Mouse (Mus musculus) neural tube, embryonic 12.5 days (tissue): ENCODE data around the gene Cntn4. TPM values are rescaled to one million over a fixed set of nuclear protein-coding genes. Genes with fewer than 3 reads are reported as not detected.

Experiments used
- ATAC-seq: fragments of 200-750 bp; cut with Nextera tagmentation; 2 replicates; pipeline ENCODE4 v1.8.0; 2017; ENCODE audit warnings: low read depth, mild to moderate bottlenecking, moderate TSS enrichment, moderate library complexity; ENCODE audit not compliant: low FRiP score
- H3K27ac ChIP-seq: fragments of 300-500 bp; sonication (generic); 2 replicates; pipeline ENCODE4 v1.5.1; 2016
- H3K27me3 ChIP-seq: fragments of 300-500 bp; sonication (generic); replicated peaks from 2 replicates; pipeline ENCODE4 v1.6.1; 2016; ENCODE audit warnings: mild to moderate bottlenecking
- H3K36me3 ChIP-seq: fragments of 300-500 bp; sonication (generic); 2 replicates; pipeline ENCODE4 v1.6.1; 2016; ENCODE audit warnings: mild to moderate bottlenecking
- H3K4me1 ChIP-seq: fragments of 300-500 bp; sonication (generic); 2 replicates; pipeline ENCODE4 v1.6.1; 2016
- H3K4me2 ChIP-seq: fragments of 300-500 bp; sonication (generic); replicated peaks from 2 replicates; pipeline ENCODE4 v1.6.1; 2016; ENCODE audit warnings: mild to moderate bottlenecking
- H3K4me3 ChIP-seq: fragments of 300-500 bp; sonication (generic); 2 replicates; pipeline ENCODE4 v1.5.1; 2016
- H3K9ac ChIP-seq: fragments of 300-500 bp; sonication (generic); 2 replicates; pipeline ENCODE4 v1.6.1; 2016; ENCODE audit warnings: mild to moderate bottlenecking
- H3K9me3 ChIP-seq: fragments of 300-500 bp; sonication (generic); 2 replicates; pipeline ENCODE4 v1.6.1; 2016; ENCODE audit warnings: mild to moderate bottlenecking
- WGBS: fragments of 180-500 bp; shearing (Covaris S2); methylation state at CpG from one replicate; pipeline ENCODE4 v1.1.7; 2016; 5-methylcytosine and 5-hydroxymethylcytosine counted together
- polyA plus RNA-seq: library from polyadenylated mRNA; unstranded; fragments of >200 nt; fragmentation: Nextera tagmentation; extraction: Ambion mirVana; gene quantifications from 2 replicates; pipeline ENCODE4 v1.2.1, GENCODE M21; 2016

Cntn4 gene
- polyA plus RNA-seq, 1 experiment from 2014 or later = 9.7 TPM

DNA sequence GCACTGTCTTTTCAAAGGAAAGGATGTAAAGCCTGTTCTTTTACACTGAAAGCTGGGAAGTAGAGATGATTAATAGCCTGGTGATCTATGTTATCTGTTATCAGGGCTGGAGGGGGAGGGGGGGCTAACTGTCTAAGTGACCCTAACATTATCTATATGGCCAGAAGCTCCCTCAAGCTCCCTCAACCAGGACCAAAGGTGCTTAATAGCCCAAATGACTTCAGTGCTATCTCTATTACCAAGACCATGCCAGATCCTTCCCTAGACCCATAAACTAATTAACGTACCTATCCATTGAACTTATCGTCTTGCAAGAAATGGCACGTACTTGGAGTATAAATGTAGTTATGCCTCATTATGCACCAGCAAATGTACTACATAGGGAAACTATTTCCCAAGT is 588.0 kb downstream of the Cntn4 start:
- H3K4me2 ChIP-seq = no peak overlapping the region

DNA sequence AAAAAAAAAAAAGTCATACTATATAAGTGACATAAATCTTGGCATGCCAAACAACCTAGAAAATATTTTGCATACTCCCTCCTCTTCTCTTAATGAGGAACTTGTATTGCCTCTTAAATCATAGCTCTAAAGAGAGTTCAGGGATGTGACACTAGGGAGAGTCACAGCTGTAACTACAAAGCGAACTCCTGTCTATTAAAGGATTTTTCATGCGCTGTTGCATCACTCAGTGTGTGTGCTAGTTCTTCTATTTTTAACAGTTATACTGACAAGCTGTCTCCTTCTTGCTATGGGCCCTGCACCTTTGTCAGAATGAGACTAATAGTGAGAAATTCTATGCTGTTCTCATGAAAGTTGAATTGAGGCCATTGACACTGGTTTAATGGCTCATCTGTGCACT is 588.8 kb downstream of the Cntn4 start:
- H3K27me3 ChIP-seq = no peaks in the 10 kb centered on the region
- H3K36me3 ChIP-seq = no peaks in the 10 kb centered on the region
- WGBS = 74% methylated on average over 2 of the region's 2 CpGs
- H3K9me3 ChIP-seq = no peaks in the 10 kb centered on the region
- H3K9ac ChIP-seq = no peak overlapping the region
- no peak overlapping the region for H3K4me2 ChIP-seq
- ATAC-seq = peak; percentile 58; the same call in 1 of the 2 replicates
- no peak overlapping the region for H3K4me3 ChIP-seq
- no peak overlapping the region for H3K27ac ChIP-seq
- no peaks in the 10 kb centered on the region for H3K4me1 ChIP-seq

More for the DNA sequence above, 588.0 kb downstream of the Cntn4 start:
- Histone ChIP-seq H3K9me3 (no peaks in the 10 kb centered on the region), H3K27me3 (no peaks in the 10 kb centered on the region), H3K36me3 (no peaks in the 10 kb centered on the region), H3K4me1 (no peaks in the 10 kb centered on the region), H3K9ac (no peak overlapping the region), H3K27ac (no peak overlapping the region), H3K4me3 (no peak overlapping the region)
- WGBS = 71% methylated on average over 3 of the region's 3 CpGs
- no peak for ATAC-seq

DNA sequence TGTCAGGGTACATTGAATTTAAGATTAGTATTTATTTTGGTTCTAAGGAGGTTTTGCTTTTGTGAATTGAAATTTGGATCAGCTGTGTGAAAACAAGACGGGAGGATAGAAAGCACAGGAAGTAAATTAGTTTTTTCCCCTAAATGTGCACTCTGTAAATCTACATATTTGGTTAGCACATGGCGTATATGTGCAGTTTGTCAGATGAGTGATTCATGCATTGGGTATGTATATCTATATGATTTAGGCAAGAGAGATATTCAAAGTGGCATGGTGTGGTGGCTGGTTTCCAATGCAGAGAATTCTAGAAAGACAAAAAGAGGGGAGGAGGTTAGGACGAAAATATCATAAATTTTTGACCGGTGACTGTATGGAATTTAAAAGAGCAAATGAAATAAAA is 591.3 kb downstream of the Cntn4 start:
- Histone ChIP-seq H3K9ac (no peak overlapping the region), H3K27ac (no peak overlapping the region), H3K4me3 (no peak overlapping the region), H3K27me3 (no peaks in the 10 kb centered on the region), H3K4me1 (no peaks in the 10 kb centered on the region), H3K9me3 (no peaks in the 10 kb centered on the region), H3K4me2 (no peak overlapping the region), H3K36me3 (no peaks in the 10 kb centered on the region)
- WGBS = 90% methylated on average over 4 of the region's 4 CpGs
- no peak for ATAC-seq

DNA sequence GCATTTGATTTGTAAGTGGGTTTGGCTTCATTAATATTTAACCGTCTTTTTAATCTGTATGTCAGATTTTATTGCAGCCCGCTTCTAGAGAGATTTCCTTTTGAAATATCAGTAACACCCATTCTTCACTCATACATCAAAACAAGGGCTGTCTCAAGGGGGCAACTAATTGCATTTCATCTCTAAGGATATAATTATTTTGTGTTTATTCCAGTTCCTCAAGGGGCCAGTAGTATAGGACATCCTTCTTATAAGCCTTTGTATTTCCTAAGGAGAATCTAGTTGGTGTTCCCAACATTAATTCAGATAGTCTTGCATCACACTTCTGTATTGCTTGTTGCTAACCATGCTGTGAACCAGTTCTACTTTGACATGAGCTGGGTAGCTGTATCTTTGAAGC is 599.7 kb downstream of the Cntn4 start:
- Histone ChIP-seq H3K36me3 (no peaks in the 10 kb centered on the region), H3K9ac (no peak overlapping the region), H3K4me3 (no peak overlapping the region), H3K4me2 (no peak overlapping the region), H3K9me3 (no peaks in the 10 kb centered on the region), H3K27me3 (no peaks in the 10 kb centered on the region), H3K27ac (no peak overlapping the region), H3K4me1 (no peaks in the 10 kb centered on the region)
- no peak for ATAC-seq
- 80% methylated on average over 2 of the region's 2 CpGs for WGBS

DNA sequence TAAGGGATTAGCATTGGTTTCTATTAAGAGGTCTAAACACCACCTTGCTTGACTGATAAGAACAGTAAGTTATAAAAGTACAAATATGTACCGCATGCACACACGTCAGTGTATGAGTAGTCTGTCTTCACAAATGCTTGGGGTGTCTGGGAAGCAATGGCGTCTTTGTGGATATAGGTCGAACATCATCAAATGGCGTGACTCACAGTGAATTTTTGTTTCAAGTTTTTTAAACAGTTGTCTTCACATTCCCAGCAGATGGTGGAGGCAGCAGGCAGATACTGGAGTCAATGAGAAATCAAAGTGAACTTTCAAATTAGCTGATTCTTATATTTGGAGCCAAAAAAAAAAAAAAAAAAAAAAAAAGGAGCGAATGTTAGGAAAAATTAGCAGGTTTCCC is 604.2 kb downstream of the Cntn4 start:
- no peaks in the 10 kb centered on the region for H3K4me1 ChIP-seq
- H3K4me2 ChIP-seq = no peak overlapping the region
- 93% methylated on average over 6 of the region's 6 CpGs for WGBS
- ATAC-seq = no peak
- H3K9ac ChIP-seq = no peak overlapping the region
- H3K9me3 ChIP-seq = no peaks in the 10 kb centered on the region
- H3K27me3 ChIP-seq = no peaks in the 10 kb centered on the region
- no peak overlapping the region for H3K27ac ChIP-seq
- H3K36me3 ChIP-seq = no peaks in the 10 kb centered on the region
- H3K4me3 ChIP-seq = no peak overlapping the region

DNA sequence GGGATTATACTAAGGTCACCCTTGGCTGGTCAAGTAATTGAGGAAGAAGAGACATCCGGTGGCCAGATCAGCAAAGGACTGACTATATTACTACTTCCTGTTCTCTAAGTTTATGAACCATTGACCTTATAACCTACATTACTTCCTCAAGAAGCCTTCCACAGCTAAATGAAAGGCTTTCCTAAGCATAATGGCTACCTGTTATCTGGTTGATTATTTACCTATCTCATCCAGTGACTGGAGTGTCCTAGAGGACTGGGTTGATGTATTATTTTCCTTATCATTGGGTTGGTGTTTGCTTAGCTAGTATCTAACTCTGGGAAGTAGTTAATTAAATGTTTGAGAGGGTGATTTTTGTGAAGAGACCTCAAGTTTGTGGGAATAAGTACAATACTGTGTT is 606.4 kb downstream of the Cntn4 start:
- no peaks in the 10 kb centered on the region for H3K27me3 ChIP-seq
- WGBS = 88% methylated on average over 1 of the region's 1 CpGs

DNA sequence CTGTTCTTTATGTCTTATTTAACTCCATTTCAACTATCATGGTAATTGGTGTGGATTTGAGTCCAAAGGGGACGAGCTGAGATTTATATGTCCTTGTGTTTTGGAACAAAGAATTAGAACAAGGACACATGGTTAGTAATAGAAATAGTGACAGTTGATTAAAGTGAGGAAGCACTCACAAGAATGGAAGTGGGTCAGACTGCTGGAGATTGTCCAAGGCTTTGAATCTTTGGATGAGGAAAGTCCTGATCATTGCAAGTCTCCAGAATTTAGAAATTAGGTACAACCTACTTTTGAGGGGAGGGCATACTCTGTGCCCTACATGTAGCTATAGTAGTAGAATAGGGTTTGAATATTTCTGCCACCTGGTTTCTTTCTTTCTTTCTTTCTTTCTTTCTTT is 622.0 kb downstream of the Cntn4 start:
- WGBS = 71% methylated on average over 1 of the region's 1 CpGs
- no peaks in the 10 kb centered on the region for H3K36me3 ChIP-seq

More for the DNA sequence above, 606.4 kb downstream of the Cntn4 start:
- no peaks in the 10 kb centered on the region for H3K4me1 ChIP-seq
- no peaks in the 10 kb centered on the region for H3K36me3 ChIP-seq
- no peak overlapping the region for H3K9ac ChIP-seq
- H3K9me3 ChIP-seq = no peaks in the 10 kb centered on the region
- ATAC-seq = no peak
- no peak overlapping the region for H3K4me3 ChIP-seq
- H3K27ac ChIP-seq = no peak overlapping the region
- no peak overlapping the region for H3K4me2 ChIP-seq

DNA sequence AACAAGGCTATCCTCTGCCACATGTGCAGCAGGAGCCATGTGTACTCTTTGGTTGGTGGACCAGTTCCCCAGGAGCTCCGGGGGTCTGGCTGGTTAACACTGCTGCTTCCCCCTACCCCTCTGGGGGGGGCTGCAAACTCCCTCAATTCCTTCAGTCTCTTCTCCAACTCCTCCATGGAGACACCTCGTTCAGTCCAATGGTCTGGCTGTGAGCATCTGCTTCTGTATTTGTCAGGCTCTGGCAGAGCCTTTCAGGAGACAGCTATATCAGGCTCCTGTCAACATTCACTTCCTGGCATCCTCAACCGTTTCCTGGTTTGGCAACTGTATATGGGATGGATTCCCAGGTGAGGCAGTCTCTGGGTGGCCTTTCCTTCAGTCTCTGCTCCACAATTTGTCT is 622.7 kb downstream of the Cntn4 start:
- H3K27me3 ChIP-seq = no peaks in the 10 kb centered on the region
- WGBS = 75% methylated on average over 3 of the region's 3 CpGs
- H3K4me2 ChIP-seq = no peak overlapping the region
- H3K9ac ChIP-seq = no peak overlapping the region
- no peak overlapping the region for H3K27ac ChIP-seq
- H3K9me3 ChIP-seq = no peaks in the 10 kb centered on the region
- H3K4me1 ChIP-seq = no peaks in the 10 kb centered on the region
- no peaks in the 10 kb centered on the region for H3K36me3 ChIP-seq
- ATAC-seq = no peak
- H3K4me3 ChIP-seq = no peak overlapping the region

More for the DNA sequence above, 622.0 kb downstream of the Cntn4 start:
- no peaks in the 10 kb centered on the region for H3K9me3 ChIP-seq
- H3K4me2 ChIP-seq = no peak overlapping the region
- no peak overlapping the region for H3K9ac ChIP-seq
- H3K4me1 ChIP-seq = no peaks in the 10 kb centered on the region
- no peaks in the 10 kb centered on the region for H3K27me3 ChIP-seq
- no peak for ATAC-seq
- H3K27ac ChIP-seq = no peak overlapping the region
- H3K4me3 ChIP-seq = no peak overlapping the region

DNA sequence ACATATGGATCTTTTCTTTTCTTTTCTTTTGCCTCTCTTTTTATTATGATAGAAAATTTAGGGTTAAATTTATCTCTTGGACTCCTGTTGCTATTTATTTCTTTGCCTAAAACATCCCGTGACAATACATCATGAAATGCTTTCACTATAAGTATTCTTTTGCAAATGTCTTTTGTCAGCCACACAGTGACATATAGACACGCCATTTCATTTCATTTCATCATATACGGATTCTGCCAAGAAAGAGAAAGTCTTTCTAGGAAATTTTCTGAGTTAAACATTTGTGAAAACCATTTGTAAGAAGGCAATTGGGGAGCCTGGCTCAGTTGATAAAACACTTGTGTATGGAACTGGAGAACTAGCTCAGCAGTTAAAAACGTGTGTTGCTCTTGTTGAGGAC is 625.0 kb downstream of the Cntn4 start:
- H3K27ac ChIP-seq = no peak overlapping the region
- no peaks in the 10 kb centered on the region for H3K27me3 ChIP-seq
- no peak overlapping the region for H3K4me3 ChIP-seq
- H3K4me2 ChIP-seq = no peak overlapping the region
- WGBS = 68% methylated on average over 4 of the region's 4 CpGs
- H3K4me1 ChIP-seq = no peaks in the 10 kb centered on the region
- H3K36me3 ChIP-seq = no peaks in the 10 kb centered on the region
- no peak for ATAC-seq
- H3K9ac ChIP-seq = no peak overlapping the region
- H3K9me3 ChIP-seq = no peaks in the 10 kb centered on the region

DNA sequence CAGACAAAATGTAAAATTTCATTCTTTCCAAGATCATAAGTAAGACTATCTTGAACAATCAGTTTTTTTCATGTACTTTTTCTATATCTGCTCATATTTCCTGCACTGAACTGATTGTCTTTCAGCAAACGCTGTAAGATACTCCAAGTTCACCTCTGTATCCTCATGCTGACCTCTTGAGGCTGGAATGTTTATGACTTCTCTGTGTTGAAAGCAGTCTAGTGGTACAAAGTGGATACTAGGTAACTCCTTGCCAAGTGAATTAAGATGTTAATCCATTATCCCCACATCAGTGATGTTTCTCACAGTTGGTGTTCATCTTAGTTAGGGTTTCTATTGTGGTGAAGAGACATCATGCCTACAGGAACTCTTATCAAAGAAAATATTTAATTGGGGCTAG is 651.5 kb downstream of the Cntn4 start:
- no peaks in the 10 kb centered on the region for H3K36me3 ChIP-seq
- no peak overlapping the region for H3K27ac ChIP-seq
- 69% methylated on average over 1 of the region's 1 CpGs for WGBS
- H3K4me2 ChIP-seq = no peak overlapping the region
- H3K9me3 ChIP-seq = no peaks in the 10 kb centered on the region
- no peak for ATAC-seq
- no peaks in the 10 kb centered on the region for H3K4me1 ChIP-seq
- no peak overlapping the region for H3K9ac ChIP-seq
- no peak overlapping the region for H3K4me3 ChIP-seq
- H3K27me3 ChIP-seq = no peaks in the 10 kb centered on the region

DNA sequence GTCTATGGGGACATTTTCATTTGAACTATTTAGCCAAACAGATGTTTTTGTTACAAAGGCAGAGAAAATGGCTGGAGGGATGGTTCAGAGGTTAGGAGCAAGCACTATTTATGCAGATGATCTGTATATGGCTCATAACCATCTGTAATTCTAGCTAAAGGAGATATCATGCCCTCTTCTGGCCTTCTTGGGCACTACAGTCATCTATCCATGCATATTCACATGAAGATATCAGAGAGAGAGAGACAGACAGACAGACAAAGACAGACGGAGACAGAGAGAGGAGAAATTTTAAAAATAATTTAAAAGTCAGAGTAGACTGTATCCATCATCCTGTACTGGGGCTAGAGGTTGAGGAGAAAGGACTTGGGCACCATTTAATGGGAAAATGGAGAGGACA is 652.2 kb downstream of the Cntn4 start:
- no peaks in the 10 kb centered on the region for H3K4me1 ChIP-seq
- H3K9ac ChIP-seq = no peak overlapping the region
- H3K27ac ChIP-seq = no peak overlapping the region
- H3K4me2 ChIP-seq = no peak overlapping the region
- H3K9me3 ChIP-seq = no peaks in the 10 kb centered on the region
- WGBS = 69% methylated on average over 1 of the region's 1 CpGs
- no peak for ATAC-seq
- H3K27me3 ChIP-seq = no peaks in the 10 kb centered on the region
- no peak overlapping the region for H3K4me3 ChIP-seq
- H3K36me3 ChIP-seq = no peaks in the 10 kb centered on the region

DNA sequence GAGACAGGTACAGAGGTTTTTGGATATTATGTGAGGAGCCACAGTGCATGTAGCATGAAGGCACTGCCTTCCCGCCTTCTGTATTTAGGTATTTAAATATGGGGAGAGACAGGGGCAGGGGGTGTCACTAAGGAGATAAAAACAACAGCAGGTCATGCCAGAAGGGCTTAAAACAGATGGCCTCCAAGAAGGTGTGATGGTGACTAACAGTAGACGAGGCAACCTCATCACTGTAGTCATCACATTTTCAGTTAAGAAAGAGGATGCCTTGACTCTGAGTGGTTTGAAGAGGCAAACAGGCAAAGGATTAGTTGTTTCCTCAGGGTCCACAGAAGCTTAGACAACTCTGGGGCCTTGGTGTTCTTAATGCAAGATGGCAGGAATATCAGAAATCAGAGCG is 655.0 kb downstream of the Cntn4 start:
- WGBS = 87% methylated on average over 3 of the region's 3 CpGs
- Histone ChIP-seq H3K4me1 (no peaks in the 10 kb centered on the region; the same call in 1 of the 2 replicates), H3K9ac (no peak overlapping the region), H3K4me2 (no peak overlapping the region), H3K27ac (no peak overlapping the region), H3K36me3 (no peaks in the 10 kb centered on the region), H3K4me3 (no peak overlapping the region), H3K27me3 (no peaks in the 10 kb centered on the region), H3K9me3 (no peaks in the 10 kb centered on the region)
- ATAC-seq = no peak

DNA sequence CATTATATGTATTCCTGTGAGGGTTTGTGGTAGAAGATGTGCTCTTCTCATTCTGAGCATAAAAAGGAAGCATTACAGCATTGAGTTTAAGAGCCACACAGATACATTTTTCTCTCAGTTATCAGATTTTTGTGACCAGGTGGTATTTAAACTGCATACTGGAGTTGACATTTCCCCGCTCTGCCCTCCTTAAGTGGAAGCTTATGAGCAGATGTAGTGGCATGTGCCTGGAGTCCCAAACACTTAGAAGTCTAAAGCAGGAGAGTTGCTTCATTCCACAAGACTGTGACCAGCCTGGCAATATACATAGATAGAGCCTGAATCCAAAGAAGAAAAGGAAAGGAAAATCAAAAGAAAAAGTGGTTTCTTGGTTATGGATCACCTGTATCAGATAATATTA is 655.5 kb downstream of the Cntn4 start:
- Histone ChIP-seq H3K27me3 (no peaks in the 10 kb centered on the region), H3K9ac (no peak overlapping the region), H3K27ac (no peak overlapping the region), H3K4me3 (no peak overlapping the region), H3K4me1 (no peaks in the 10 kb centered on the region; the same call in 1 of the 2 replicates), H3K9me3 (no peaks in the 10 kb centered on the region), H3K4me2 (no peak overlapping the region), H3K36me3 (no peaks in the 10 kb centered on the region)
- ATAC-seq = no peak
- WGBS = 94% methylated on average over 1 of the region's 1 CpGs
